Mouse (Mus musculus): ENCODE measurements at regions not wholly inside any gene's neighbourhood (a gene's known extent, or its start where the extent isn't known, plus 50 kb on each side); places are given as distances from the start of the nearest gene placed in this dataset.

DNA sequence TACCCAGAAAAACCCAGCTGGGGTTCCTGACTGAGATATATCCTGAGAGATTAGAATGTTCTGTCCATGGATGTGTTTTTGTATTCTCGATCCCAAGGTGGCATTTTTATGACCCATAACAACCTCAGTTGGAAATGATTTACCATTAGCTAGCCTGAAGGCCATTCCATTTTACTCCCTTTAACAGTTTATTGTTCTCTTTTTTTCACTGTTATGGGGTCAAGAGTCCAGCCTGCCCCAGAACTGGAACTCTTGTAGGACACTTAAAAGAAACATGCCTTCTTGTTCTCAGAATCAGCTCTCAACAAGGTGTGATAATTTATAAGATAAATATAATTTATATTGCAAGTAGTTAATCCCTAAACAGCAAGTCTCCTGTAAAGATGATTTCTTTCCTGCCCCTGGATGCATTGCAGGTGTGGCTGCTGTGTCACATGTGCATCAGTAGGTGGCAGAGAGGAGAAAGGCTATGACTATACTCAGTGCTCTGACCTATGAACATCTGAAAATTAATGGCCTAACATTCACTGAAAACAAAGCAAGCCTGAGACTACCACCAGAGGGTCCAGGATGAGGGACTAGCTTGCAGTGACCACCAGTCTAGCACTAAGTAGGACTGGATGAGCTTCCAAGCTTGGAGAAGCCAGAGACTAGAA is 181.6 kb upstream of the Gm527 start:
- POLR2A ChIA-PET, result interaction anchor here in 1 of 4 experiments (0.5 kb wide), 1 partner anchor 183 kb away, joined by 5 read pairs; no protein-coding TSS in a partner anchor

DNA sequence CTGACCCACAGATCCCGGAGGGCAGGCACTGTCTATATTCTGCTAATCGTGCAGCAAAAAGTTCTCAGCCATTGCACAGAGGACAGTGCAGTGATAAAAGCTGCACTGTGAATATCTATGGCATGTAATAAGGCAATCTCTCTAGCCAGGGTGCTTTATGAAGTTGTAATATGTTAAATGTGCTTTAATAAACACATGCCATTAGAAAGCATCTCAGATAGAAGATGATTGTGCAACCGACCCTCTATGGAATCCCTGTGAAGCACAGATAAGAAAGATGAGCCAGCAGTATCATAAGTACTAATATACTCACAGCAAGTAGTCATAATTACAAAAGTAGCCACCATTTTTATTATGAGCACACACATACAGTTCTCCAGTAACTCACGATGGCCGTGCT is 214.3 kb upstream of the Gm527 start:
- CTCF ChIA-PET, result no interaction called here

More for the DNA sequence above, 181.6 kb upstream of the Gm527 start:
- CTCF ChIA-PET, result no interaction called here

DNA sequence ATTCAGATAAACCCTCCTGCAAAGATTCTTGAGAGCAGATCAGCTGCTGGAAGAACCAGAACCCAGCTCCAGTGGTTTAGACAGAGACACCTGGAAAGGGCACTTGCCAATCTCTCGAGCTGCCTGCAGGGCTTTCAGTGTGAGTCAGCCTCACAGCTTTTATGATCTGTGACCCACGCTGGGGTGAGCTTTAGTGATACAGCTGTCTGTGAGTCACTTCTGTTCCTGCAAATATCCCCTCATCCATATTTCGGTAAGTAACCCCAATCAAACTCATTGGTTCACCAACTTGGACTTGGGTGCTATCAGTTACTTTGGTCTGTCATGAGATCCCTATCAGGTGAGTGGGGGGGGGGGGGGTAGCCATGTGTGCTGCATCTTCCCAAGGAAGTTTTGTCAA is 216.6 kb upstream of the Gm527 start:
- ChIA-PET POLR2A (no interaction called here), CTCF (interaction anchor here in 1 of 4 experiments (0.5 kb wide), 1 partner anchor 1242 kb away, joined by 4 read pairs; no protein-coding TSS in a partner anchor)

More for the DNA sequence above, 214.3 kb upstream of the Gm527 start:
- POLR2A ChIA-PET, result no interaction called here

DNA sequence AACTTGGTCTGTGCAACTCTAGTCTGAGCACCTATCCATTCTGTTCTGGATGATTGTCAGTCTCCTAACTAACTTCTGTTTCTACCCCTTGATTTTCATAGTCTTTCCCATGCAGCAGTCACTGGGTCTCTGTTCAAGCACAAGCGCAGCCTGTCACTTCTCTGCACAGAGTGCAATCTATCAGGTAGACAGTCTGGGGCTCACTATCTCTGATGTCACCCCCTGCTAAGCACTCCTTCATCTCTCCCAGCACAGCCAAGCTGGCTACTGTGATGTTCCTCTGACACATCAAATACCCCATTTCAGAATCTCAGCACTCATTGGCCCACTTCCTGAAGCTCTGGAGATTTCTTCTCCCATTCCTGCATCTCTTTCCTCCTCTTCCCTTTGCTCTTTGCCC is 220.9 kb upstream of the Fscb start:
- POLR2A ChIA-PET, result no interaction called here
- CTCF ChIA-PET, result no interaction called here

DNA sequence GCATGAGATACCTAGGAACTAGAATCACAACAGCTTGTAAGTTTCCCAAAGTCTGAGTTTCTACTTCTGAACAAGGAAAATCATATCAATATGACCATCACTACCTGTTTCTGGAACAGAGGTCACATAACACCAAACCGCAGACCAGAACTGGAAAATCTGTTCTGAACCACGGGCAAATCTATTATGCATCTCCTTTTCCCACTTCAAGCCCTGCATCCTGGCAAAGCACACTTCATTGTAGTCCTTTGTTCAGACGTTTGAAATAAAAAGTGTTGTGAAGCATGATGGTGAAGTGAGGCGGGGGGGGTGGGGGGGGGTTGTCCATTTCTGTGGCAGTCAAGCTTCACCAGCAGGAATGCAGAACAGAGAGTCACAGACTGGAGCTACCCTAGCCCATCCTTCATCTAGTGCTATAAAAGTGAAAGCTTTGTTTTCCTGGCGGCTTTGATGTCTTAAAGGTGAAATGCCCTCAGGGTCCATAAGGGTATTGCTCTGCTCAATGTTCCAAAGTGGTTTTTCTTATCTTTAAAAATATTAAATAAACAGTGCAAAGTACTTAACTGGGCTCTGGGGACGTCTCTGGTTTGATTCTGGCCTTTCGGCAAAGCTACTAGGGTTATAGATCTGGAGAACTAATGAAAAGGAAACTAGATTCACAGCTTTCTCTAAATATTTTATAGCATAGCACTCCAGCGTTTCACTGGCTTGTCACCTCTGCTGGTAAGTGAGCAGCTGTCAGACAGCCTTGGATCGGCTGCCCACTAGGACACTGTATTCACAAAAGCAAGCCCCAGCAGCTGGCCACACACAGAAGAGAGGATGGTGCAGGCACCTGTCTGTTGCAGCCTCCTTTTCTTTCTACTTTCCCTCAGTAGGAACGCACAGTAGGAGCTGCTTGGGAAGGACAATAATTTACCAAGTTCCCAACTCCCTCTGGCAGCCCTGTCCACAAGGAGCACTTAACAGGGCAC is 218.0 kb upstream of the Fscb start:
- CTCF ChIA-PET, result no interaction called here
- POLR2A ChIA-PET, result no interaction called here

DNA sequence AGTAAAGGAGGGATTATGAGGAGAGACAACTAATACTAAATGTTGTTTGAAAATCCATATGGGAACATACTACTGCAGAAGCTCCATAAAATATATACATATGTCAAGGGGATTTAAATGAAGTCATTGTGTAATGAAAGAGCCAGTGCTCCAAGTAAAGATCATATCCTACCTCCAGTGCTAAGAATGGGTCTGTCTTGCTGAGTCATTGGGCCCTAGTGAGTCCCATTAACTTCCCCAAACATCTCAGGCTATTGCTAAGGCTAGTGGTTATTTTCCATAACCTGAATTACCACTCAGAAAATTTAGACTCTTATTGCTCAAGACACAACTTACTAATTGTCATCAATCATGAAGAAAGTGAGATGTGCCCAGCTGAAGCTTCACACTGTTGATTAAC is 215.2 kb upstream of the Fscb start:
- POLR2A ChIA-PET, result no interaction called here
- CTCF ChIA-PET, result no interaction called here

DNA sequence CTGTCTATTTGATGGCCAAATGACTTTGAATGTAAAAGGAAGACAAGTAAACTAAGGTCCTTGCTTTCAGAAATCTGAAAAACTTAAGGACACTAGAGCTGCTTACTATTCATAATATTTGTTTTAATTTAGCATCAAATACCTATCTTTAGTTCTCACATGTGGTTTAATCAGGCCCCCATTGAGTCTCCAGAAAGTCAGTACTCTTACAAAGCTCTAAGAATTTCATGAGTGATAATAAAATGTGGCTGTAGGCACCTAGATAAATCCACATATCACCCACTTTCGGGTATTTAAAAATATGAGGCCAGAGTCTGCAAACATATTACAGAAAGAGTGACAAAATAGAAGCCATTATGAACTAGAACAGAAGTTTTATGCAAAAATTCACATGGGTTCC is 214.1 kb upstream of the Fscb start:
- ChIA-PET CTCF (no interaction called here), POLR2A (no interaction called here)

DNA sequence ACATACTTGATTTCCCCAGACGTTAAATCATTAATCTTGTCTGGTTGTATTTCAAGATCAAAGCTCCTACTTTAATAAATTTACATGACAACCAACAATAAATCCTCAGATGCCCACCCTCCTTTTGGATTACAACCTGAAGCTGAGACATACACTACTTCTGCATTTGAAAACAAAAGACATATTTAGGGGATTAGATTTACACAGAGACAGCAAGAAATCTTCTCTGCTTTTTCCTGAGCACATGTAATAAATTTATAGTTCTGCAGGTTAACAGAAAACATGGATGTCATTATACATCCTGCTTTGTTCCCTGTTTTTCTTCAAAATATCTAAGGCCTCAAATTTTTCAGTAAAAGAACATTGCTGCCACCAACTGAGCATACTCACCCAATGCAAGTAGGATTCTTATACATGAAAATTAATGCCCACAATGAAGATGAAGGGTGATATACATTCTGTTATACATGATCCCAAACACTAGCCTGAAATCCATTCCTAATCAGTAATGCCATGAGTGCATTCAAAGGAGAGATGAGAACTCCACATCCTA is 166.4 kb upstream of the Fscb start:
- ChIA-PET POLR2A (no interaction called here), CTCF (no interaction called here)

DNA sequence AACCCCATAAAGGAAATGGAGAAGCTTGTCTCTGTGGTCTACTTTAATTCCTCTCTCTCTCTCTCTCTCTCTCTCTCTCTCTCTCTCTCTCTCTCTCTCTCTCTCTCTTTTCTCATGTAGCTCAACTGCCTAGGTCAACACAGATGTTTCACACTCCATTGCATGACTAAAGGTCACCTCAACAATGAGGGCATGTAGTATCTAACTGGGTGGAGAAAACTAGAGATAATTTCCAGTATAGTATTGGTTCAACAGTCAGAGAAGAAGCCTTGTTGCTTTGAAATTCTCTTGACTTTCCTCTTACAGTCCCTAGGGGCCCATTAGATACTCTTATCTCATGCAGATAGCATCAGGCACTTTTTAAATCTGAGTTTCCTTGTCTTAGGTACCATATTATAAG is 140.4 kb upstream of the Fscb start:
- ChIA-PET POLR2A (no interaction called here), CTCF (no interaction called here)

Data from embryonic stem cell, embryonic (primary cell).